Mouse (Mus musculus) testis, adult 2 months (tissue): Measurements from ENCODE around the gene Fgf2. TPM values are rescaled to one million over a fixed set of nuclear protein-coding genes. Genes with fewer than 3 reads are reported as not detected.

Experiments
- H3K27ac ChIP-seq: fragments of 200-500 bp; 2 replicates; pipeline ENCODE4 v1.5.1; 2012; ENCODE audit warnings: low read depth, low read length; ENCODE audit not compliant: control insufficient read depth, insufficient read depth
- H3K27me3 ChIP-seq: fragments of 200-500 bp; 2 replicates; pipeline ENCODE4 v1.6.1; 2012; ENCODE audit warnings: mild to moderate bottlenecking, low read length, moderate library complexity; ENCODE audit not compliant: control insufficient read depth, insufficient read depth
- H3K36me3 ChIP-seq: fragments of 200-500 bp; 2 replicates; pipeline ENCODE4 v1.6.1; 2012; ENCODE audit warnings: mild to moderate bottlenecking, low read length; ENCODE audit not compliant: control insufficient read depth, insufficient read depth
- H3K4me1 ChIP-seq: fragments of 200-500 bp; 2 replicates; pipeline ENCODE4 v1.6.1; 2012; ENCODE audit warnings: low read length; ENCODE audit not compliant: control insufficient read depth, insufficient read depth
- H3K4me3 ChIP-seq: fragments of 200-500 bp; 2 replicates; pipeline ENCODE4 v1.5.1; 2012; ENCODE audit warnings: low read depth, mild to moderate bottlenecking, low read length, moderate library complexity, mixed read lengths; ENCODE audit not compliant: control insufficient read depth
- CTCF ChIP-seq: fragments of 200-500 bp; IDR thresholded peaks from 2 replicates; pipeline ENCODE4 v1.5.1; 2012; ENCODE audit warnings: low read depth, mild to moderate bottlenecking, inconsistent platforms, low read length, moderate library complexity; ENCODE audit not compliant: control insufficient read depth, insufficient read depth, insufficient replicate concordance
- POLR2A ChIP-seq: fragments of 200-500 bp; IDR thresholded peaks from 2 replicates; pipeline ENCODE4 v1.6.1; 2012; ENCODE audit warnings: low read depth, mild to moderate bottlenecking, inconsistent platforms, low read length, moderate library complexity; ENCODE audit not compliant: control insufficient read depth
- polyA plus RNA-seq: library from polyadenylated mRNA; depleted of rRNA; stranded (reverse); fragments of >200 nt; gene quantifications from 2 replicates; pipeline ENCODE4 v1.2.3, GENCODE M21; 2012; rRNA removed

Gene Fgf2
- 0.57 and 0.75 TPM in 2 replicates for polyA plus RNA-seq

- Histone ChIP-seq H3K36me3 (no peaks in the 10 kb centered on the region), H3K27ac (peak within 1 kb of the TSS; percentile 66), H3K4me1 (peaks cover 13% of the 10 kb centered on the region), H3K4me3 (peak within 1 kb of the TSS; percentile 87), H3K27me3 (peaks cover 3% of the 10 kb centered on the region)
- TF ChIP-seq CTCF, result no peak
- no peak for TF ChIP-seq POLR2A
Observed at GRCm38 (mm10) chr3:37348221-37349165, at the start of gene Fgf2. Fgf2 (plus strand) TSS chr3:37348346.

- TF ChIP-seq POLR2A, result no peak
- Histone ChIP-seq H3K27me3 (no peaks in the 10 kb centered on the region), H3K4me3 (no peak overlapping the region), H3K36me3 (no peaks in the 10 kb centered on the region), H3K27ac (no peak overlapping the region), H3K4me1 (no peaks in the 10 kb centered on the region)
Observed at GRCm38 (mm10) chr3:37299470-37299869, 48.7 kb upstream of the Fgf2 start.

GRCm38 (mm10) chr3:37302685-37303084, 45.5 kb upstream of the Fgf2 start:
- no peak overlapping the region for H3K4me3 ChIP-seq
- H3K27ac ChIP-seq, result no peak overlapping the region
- no peaks in the 10 kb centered on the region; the same call in 1 of the 2 replicates for H3K36me3 ChIP-seq
- TF ChIP-seq POLR2A, result no peak
- TF ChIP-seq CTCF, result peak; percentile 59; the same call in 1 of the 2 replicates
- H3K27me3 ChIP-seq, result no peaks in the 10 kb centered on the region
- H3K4me1 ChIP-seq, result no peaks in the 10 kb centered on the region

- H3K36me3 ChIP-seq, result no peaks in the 10 kb centered on the region; the same call in 1 of the 2 replicates
- H3K27me3 ChIP-seq, result no peaks in the 10 kb centered on the region
- H3K4me3 ChIP-seq, result no peak overlapping the region
- no peaks in the 10 kb centered on the region for H3K4me1 ChIP-seq
- TF ChIP-seq CTCF (no peak), POLR2A (no peak)
- no peak overlapping the region for H3K27ac ChIP-seq
Observed at GRCm38 (mm10) chr3:37303392-37304139, 44.6 kb upstream of the Fgf2 start.

GRCm38 (mm10) chr3:37311897-37312369, 36.2 kb upstream of the Fgf2 start:
- peak overlapping the region; percentile 56 for H3K27ac ChIP-seq
- H3K4me3 ChIP-seq, result peak overlapping the region; percentile 83
- no peak for TF ChIP-seq POLR2A
- TF ChIP-seq CTCF, result no peak
- no peaks in the 10 kb centered on the region for H3K27me3 ChIP-seq
- H3K4me1 ChIP-seq, result peaks cover 2% of the 10 kb centered on the region; the same call in 1 of the 2 replicates
- no peaks in the 10 kb centered on the region for H3K36me3 ChIP-seq

GRCm38 (mm10) chr3:37312370-37312941, 35.7 kb upstream of the Fgf2 start, which contains the start of the genes Bbs12 and Cetn4:
Bbs12 (plus strand) TSS chr3:37312554.
Cetn4 (minus strand) TSS chr3:37312708.
- peak within 1 kb of the TSS; percentile 72 for H3K27ac ChIP-seq
- no peaks in the 10 kb centered on the region for H3K36me3 ChIP-seq
- H3K4me1 ChIP-seq, result peaks cover 2% of the 10 kb centered on the region; the same call in 1 of the 2 replicates
- TF ChIP-seq POLR2A, result peak; percentile 89
- no peak for TF ChIP-seq CTCF
- peak within 1 kb of the TSS; percentile 83 for H3K4me3 ChIP-seq
- no peaks in the 10 kb centered on the region for H3K27me3 ChIP-seq
